Mouse (Mus musculus): ENCODE data around the gene Axin1.

GRCm38 (mm10) chr17:26235077-26235815 is 96.8 kb downstream of the Axin1 start:
- TF ChIP-seq POLR2A (IDR thresholded peaks at IDR 0.05; ENCODE audit: borderline replicate concordance, insufficient read depth, low read length), result no peak
- no peak for TF ChIP-seq CTCF (IDR thresholded peaks at IDR 0.05; ENCODE audit: borderline replicate concordance, insufficient read depth, low read depth, low read length)

Data from cerebellum, adult 2 months (tissue).